Mouse (Mus musculus) hindbrain, embryonic 14.5 days (tissue): ENCODE measurements at regions not wholly inside any gene's neighbourhood (a gene's known extent, or its start where the extent isn't known, plus 50 kb on each side); places are given as distances from the start of the nearest gene placed in this dataset.

Experiments used
- ATAC-seq: fragments of 200-750 bp; cut with Nextera tagmentation; 2 replicates; pipeline ENCODE4 v1.8.0; 2017; ENCODE audit warnings: moderate number of reproducible peaks, mild to moderate bottlenecking, moderate TSS enrichment, moderate library complexity; ENCODE audit not compliant: low FRiP score
- DNase-seq: peaks from one replicate; pipeline ENCODE4 v3.0.0-alpha.2; 2015; ENCODE audit warnings: low spot score
- H3K27ac ChIP-seq: fragments of 300-500 bp; sonication (generic); 2 replicates; pipeline ENCODE4 v1.5.1; 2014; ENCODE audit warnings: mild to moderate bottlenecking, moderate library complexity
- H3K27me3 ChIP-seq: fragments of 300-500 bp; sonication (generic); 2 replicates; pipeline ENCODE4 v1.6.1; 2014; ENCODE audit warnings: mild to moderate bottlenecking, low read length, mixed read lengths; ENCODE audit not compliant: control insufficient read depth, insufficient read depth
- H3K36me3 ChIP-seq: fragments of 300-500 bp; sonication (generic); replicated peaks from 2 replicates; pipeline ENCODE4 v1.6.1; 2014; ENCODE audit not compliant: control insufficient read depth, insufficient read depth
- H3K4me1 ChIP-seq: fragments of 300-500 bp; sonication (generic); replicated peaks from 2 replicates; pipeline ENCODE4 v1.6.1; 2014; ENCODE audit warnings: antibody characterized with exemption, low read length, mixed read lengths; ENCODE audit not compliant: control insufficient read depth, insufficient read depth
- H3K4me2 ChIP-seq: fragments of 300-500 bp; sonication (generic); replicated peaks from 2 replicates; pipeline ENCODE4 v1.6.1; 2014; ENCODE audit warnings: mild to moderate bottlenecking, moderate library complexity
- H3K4me3 ChIP-seq: fragments of 300-500 bp; sonication (generic); replicated peaks from 2 replicates; pipeline ENCODE4 v1.5.1; 2014; ENCODE audit warnings: mild to moderate bottlenecking, low read length
- H3K9ac ChIP-seq: fragments of 300-500 bp; sonication (generic); 2 replicates; pipeline ENCODE4 v1.6.1; 2014
- H3K9me3 ChIP-seq: fragments of 300-500 bp; sonication (generic); 2 replicates; pipeline ENCODE4 v1.6.1; 2016; ENCODE audit warnings: low read length; ENCODE audit not compliant: control insufficient read depth
- WGBS: fragments of 180-500 bp; shearing (Covaris S2); extraction: QIAGEN DNeasy Blood & Tissue Kit; methylation state at CpG from one replicate; pipeline ENCODE4 v1.1.7; 2014; 5-methylcytosine and 5-hydroxymethylcytosine counted together

GRCm38 (mm10) chr16:90635216-90635615, 92.0 kb downstream of the Mis18a start:
- no peak overlapping the region for H3K27ac ChIP-seq
- no peaks in the 10 kb centered on the region for H3K36me3 ChIP-seq
- no peak overlapping the region for H3K9ac ChIP-seq
- H3K9me3 ChIP-seq, result no peaks in the 10 kb centered on the region
- no peaks in the 10 kb centered on the region for H3K4me1 ChIP-seq
- 34% methylated on average over 12 of the region's 12 CpGs for WGBS
- DNase-seq (no peak), ATAC-seq (no peak)
- no peak overlapping the region for H3K4me3 ChIP-seq
- H3K27me3 ChIP-seq, result no peaks in the 10 kb centered on the region
- no peak overlapping the region for H3K4me2 ChIP-seq

GRCm38 (mm10) chr16:90629976-90630375, 97.2 kb downstream of the Mis18a start:
- Histone ChIP-seq H3K9ac (no peak overlapping the region), H3K36me3 (no peaks in the 10 kb centered on the region), H3K9me3 (no peaks in the 10 kb centered on the region), H3K27me3 (no peaks in the 10 kb centered on the region), H3K4me2 (no peak overlapping the region), H3K4me3 (no peak overlapping the region), H3K27ac (no peak overlapping the region), H3K4me1 (peaks cover 15% of the 10 kb centered on the region)
- no peak for ATAC-seq
- 29% methylated on average over 6 of the region's 6 CpGs for WGBS
- DNase-seq, result no peak

- Histone ChIP-seq H3K9me3 (no peaks in the 10 kb centered on the region), H3K4me2 (peak overlapping the region; percentile 3; the same call in 1 of the 2 replicates)
- peak; percentile 54 for ATAC-seq
Observed at GRCm38 (mm10) chr16:90629121-90629930, 97.9 kb downstream of the Mis18a start.

GRCm38 (mm10) chr16:90628605-90629120, 98.5 kb downstream of the Mis18a start:
- no peak for DNase-seq
- H3K9ac ChIP-seq, result no peak overlapping the region
- no peak overlapping the region for H3K4me3 ChIP-seq
- peak overlapping the region; percentile 16; the same call in 1 of the 2 replicates for H3K27ac ChIP-seq
- H3K4me2 ChIP-seq, result peak overlapping the region; percentile 3; the same call in 1 of the 2 replicates
- no peaks in the 10 kb centered on the region for H3K36me3 ChIP-seq
- 38% methylated on average over 13 of the region's 13 CpGs for WGBS
- no peak for ATAC-seq
- no peaks in the 10 kb centered on the region for H3K9me3 ChIP-seq
- peaks cover 27% of the 10 kb centered on the region for H3K4me1 ChIP-seq
- H3K27me3 ChIP-seq, result no peaks in the 10 kb centered on the region

More at GRCm38 (mm10) chr16:90629121-90629930, 97.9 kb downstream of the Mis18a start:
- Histone ChIP-seq H3K4me3 (no peak overlapping the region), H3K36me3 (no peaks in the 10 kb centered on the region), H3K9ac (peak overlapping the region; percentile 36; the same call in 1 of the 2 replicates), H3K4me1 (peaks cover 20% of the 10 kb centered on the region), H3K27ac (peak overlapping the region; percentile 26), H3K27me3 (no peaks in the 10 kb centered on the region)
- no peak for DNase-seq
- WGBS, result 37% methylated on average over 19 of the region's 19 CpGs

- H3K27me3 ChIP-seq, result no peaks in the 10 kb centered on the region
- no peaks in the 10 kb centered on the region for H3K36me3 ChIP-seq
- ATAC-seq (no peak), DNase-seq (no peak)
- peaks cover 42% of the 10 kb centered on the region for H3K4me1 ChIP-seq
- no peak overlapping the region for H3K4me2 ChIP-seq
- H3K27ac ChIP-seq, result no peak overlapping the region
- H3K4me3 ChIP-seq, result no peak overlapping the region
- H3K9ac ChIP-seq, result no peak overlapping the region
- H3K9me3 ChIP-seq, result no peaks in the 10 kb centered on the region
- 77% methylated on average over 9 of the region's 9 CpGs for WGBS
Observed at GRCm38 (mm10) chr16:90626035-90626670, 101.1 kb downstream of the Mis18a start.

GRCm38 (mm10) chr16:90625301-90626034, 101.7 kb downstream of the Mis18a start:
- no peak for ATAC-seq
- 68% methylated on average over 16 of the region's 16 CpGs for WGBS
- DNase-seq, result no peak
- no peak overlapping the region for H3K4me2 ChIP-seq
- no peaks in the 10 kb centered on the region for H3K27me3 ChIP-seq
- no peaks in the 10 kb centered on the region for H3K36me3 ChIP-seq
- H3K4me3 ChIP-seq, result no peak overlapping the region
- peaks cover 42% of the 10 kb centered on the region for H3K4me1 ChIP-seq
- H3K9me3 ChIP-seq, result no peaks in the 10 kb centered on the region
- no peak overlapping the region for H3K27ac ChIP-seq
- H3K9ac ChIP-seq, result no peak overlapping the region

- no peaks in the 10 kb centered on the region for H3K36me3 ChIP-seq
- H3K4me3 ChIP-seq, result no peak overlapping the region
- peaks cover 34% of the 10 kb centered on the region for H3K4me1 ChIP-seq
- H3K4me2 ChIP-seq, result peak overlapping the region; percentile 28
- no peak overlapping the region for H3K9ac ChIP-seq
- DNase-seq, result peak; percentile 66
- H3K9me3 ChIP-seq, result no peaks in the 10 kb centered on the region
- no peaks in the 10 kb centered on the region for H3K27me3 ChIP-seq
- WGBS, result 39% methylated on average over 17 of the region's 17 CpGs
- ATAC-seq, result peak; percentile 48
- H3K27ac ChIP-seq, result peak overlapping the region; percentile 47
Observed at GRCm38 (mm10) chr16:90624039-90624625, 103.1 kb downstream of the Mis18a start.

- Histone ChIP-seq H3K27ac (no peak overlapping the region), H3K36me3 (no peaks in the 10 kb centered on the region), H3K4me3 (no peak overlapping the region), H3K27me3 (no peaks in the 10 kb centered on the region), H3K4me2 (no peak overlapping the region), H3K4me1 (peaks cover 27% of the 10 kb centered on the region), H3K9ac (no peak overlapping the region), H3K9me3 (no peaks in the 10 kb centered on the region)
- 70% methylated on average over 8 of the region's 8 CpGs for WGBS
- DNase-seq, result no peak
- ATAC-seq, result no peak
Observed at GRCm38 (mm10) chr16:90622677-90623225, 104.5 kb downstream of the Mis18a start.
